Mouse (Mus musculus) midbrain, embryonic 13.5 days (tissue): ENCODE results near the gene Slc25a5. TPM values are rescaled to one million over a fixed set of nuclear protein-coding genes. Genes with fewer than 3 reads are reported as not detected.

Experiments used
- ATAC-seq: fragments of 200-750 bp; cut with Nextera tagmentation; 2 replicates; pipeline ENCODE4 v1.8.0; 2017; ENCODE audit warnings: mild to moderate bottlenecking, moderate TSS enrichment, moderate library complexity
- H3K27ac ChIP-seq: fragments of 300-500 bp; sonication (generic); 2 replicates; pipeline ENCODE4 v1.5.1; 2015; ENCODE audit warnings: inconsistent platforms, mild to moderate bottlenecking, moderate library complexity
- H3K27me3 ChIP-seq: fragments of 300-500 bp; sonication (generic); 2 replicates; pipeline ENCODE4 v1.6.1; 2015; ENCODE audit warnings: mild to moderate bottlenecking, inconsistent platforms
- H3K36me3 ChIP-seq: fragments of 300-500 bp; sonication (generic); 2 replicates; pipeline ENCODE4 v1.6.1; 2015; ENCODE audit warnings: mild to moderate bottlenecking, inconsistent platforms
- H3K4me1 ChIP-seq: fragments of 300-500 bp; sonication (generic); replicated peaks from 2 replicates; pipeline ENCODE4 v1.6.1; 2015; ENCODE audit warnings: inconsistent platforms
- H3K4me2 ChIP-seq: fragments of 300-500 bp; sonication (generic); replicated peaks from 2 replicates; pipeline ENCODE4 v1.6.1; 2015; ENCODE audit warnings: moderate library complexity, mild to moderate bottlenecking, inconsistent platforms
- H3K4me3 ChIP-seq: fragments of 300-500 bp; sonication (generic); replicated peaks from 2 replicates; pipeline ENCODE4 v1.5.1; 2015; ENCODE audit warnings: mild to moderate bottlenecking, inconsistent platforms
- H3K9ac ChIP-seq: fragments of 300-500 bp; sonication (generic); replicated peaks from 2 replicates; pipeline ENCODE4 v1.6.1; 2015; ENCODE audit warnings: mild to moderate bottlenecking, inconsistent platforms
- H3K9me3 ChIP-seq: fragments of 300-500 bp; sonication (generic); 2 replicates; pipeline ENCODE4 v1.6.1; 2016; ENCODE audit warnings: mild to moderate bottlenecking, inconsistent platforms
- WGBS: fragments of 180-500 bp; shearing (Covaris S2); methylation state at CpG from one replicate; pipeline ENCODE4 v1.1.7; 2015; 5-methylcytosine and 5-hydroxymethylcytosine counted together
- polyA plus RNA-seq: library from polyadenylated mRNA; unstranded; fragments of >200 nt; fragmentation: Nextera tagmentation; extraction: Ambion mirVana; gene quantifications from 2 replicates; pipeline ENCODE4 v1.2.1, GENCODE M21; 2015

The Slc25a5 gene
- polyA plus RNA-seq = 594 and 615 TPM in 2 replicates

DNA sequence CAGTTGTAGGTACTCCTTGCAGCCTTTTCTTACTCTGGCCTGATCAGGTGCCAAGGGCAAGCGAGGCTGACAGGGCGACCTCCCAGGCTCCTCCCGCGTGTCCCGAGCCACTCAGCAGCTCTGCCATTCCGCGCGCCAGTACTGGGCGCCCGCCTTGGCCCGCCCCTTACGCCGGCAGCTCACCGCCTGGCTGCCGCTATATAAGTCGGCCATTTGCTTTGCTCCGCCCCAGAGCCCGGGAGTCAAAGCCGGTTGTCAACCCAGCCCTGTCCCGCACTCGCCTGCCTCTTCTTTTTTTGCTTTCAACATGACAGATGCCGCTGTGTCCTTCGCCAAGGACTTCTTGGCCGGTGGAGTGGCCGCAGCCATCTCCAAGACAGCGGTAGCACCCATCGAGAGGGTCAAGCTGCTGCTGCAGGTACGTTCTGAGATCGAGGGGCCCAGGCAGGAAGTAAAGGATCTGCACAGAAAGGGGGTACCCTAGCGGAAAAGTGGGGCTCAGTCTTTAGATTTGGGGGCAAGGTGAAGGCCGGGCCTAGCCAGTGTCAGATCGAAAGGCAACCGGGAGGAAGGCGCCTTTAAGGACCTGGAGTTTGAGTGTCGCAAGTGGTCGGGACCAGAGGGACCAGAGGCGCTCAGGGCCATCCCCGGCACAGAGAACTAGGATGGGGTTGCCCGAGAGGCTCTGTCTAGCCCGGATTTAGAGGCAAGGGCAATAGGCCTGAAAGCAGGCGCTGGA lies at the start of gene Slc25a5:
Gene Slc25a5 (plus strand): TSS at position 228 of the 739 bp plus-strand sequence.
- Histone ChIP-seq H3K27ac (peak within 1 kb of the TSS; percentile 87), H3K4me1 (peaks cover 8% of the 10 kb centered on the region; the same call in 1 of the 2 replicates), H3K36me3 (peaks cover 7% of the 10 kb centered on the region), H3K9ac (peak within 1 kb of the TSS; percentile 78), H3K4me2 (peak within 1 kb of the TSS; percentile 55), H3K9me3 (no peaks in the 10 kb centered on the region), H3K27me3 (no peaks in the 10 kb centered on the region), H3K4me3 (peak within 1 kb of the TSS; percentile 65)
- WGBS = 29% methylated on average over 40 of the region's 41 CpGs
- peak; percentile 95 for ATAC-seq

DNA sequence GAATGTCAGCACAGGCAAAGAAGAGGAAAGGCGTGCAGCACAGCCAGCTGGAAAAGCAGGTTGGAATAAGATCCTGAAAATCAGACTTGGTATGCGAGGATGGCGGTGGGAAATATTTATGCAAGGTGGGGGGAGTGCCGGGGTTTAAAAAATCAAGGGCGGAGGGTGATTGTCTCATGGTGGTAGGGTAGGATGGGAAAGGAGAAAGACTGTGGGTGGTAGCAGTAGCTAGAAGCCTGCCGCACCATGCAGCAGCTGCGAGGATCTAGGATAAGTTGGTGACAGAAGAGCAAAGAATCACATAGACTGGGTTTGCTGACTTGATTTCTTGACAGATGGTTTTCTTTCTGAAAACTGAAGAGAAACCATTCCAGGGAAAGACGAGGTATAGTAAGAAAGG lies 48.7 kb upstream of the Slc25a5 start:
- Histone ChIP-seq H3K36me3 (no peaks in the 10 kb centered on the region), H3K27ac (no peak overlapping the region), H3K27me3 (no peaks in the 10 kb centered on the region), H3K4me3 (no peak overlapping the region), H3K4me1 (peaks cover 6% of the 10 kb centered on the region; the same call in 1 of the 2 replicates), H3K9ac (no peak overlapping the region), H3K4me2 (no peak overlapping the region), H3K9me3 (no peaks in the 10 kb centered on the region)
- no peak for ATAC-seq
- WGBS = 82% methylated on average over 8 of the region's 8 CpGs

DNA sequence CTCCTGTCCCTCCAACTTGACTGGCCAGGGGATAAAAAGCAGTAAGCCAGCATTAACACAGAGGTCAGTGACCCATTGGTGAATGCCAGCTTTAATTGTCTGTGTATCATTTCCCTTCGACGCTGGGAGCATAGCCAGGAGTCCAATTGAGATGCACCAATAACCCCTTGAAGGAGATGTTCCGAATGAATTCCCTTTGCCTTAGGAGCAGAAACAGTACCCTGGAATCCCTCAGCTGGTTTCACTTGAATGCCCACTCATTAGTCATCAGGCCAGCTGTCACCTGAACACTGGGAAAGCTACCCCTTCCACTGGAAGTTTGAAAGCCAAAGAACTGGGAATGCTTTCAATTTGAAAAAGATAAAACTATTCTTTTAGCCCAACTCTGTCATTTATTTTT lies 46.9 kb upstream of the Slc25a5 start:
- H3K9ac ChIP-seq = no peak overlapping the region
- H3K4me3 ChIP-seq = no peak overlapping the region
- no peaks in the 10 kb centered on the region for H3K36me3 ChIP-seq
- 34% methylated on average over 3 of the region's 3 CpGs for WGBS
- peaks cover 3% of the 10 kb centered on the region; the same call in 1 of the 2 replicates for H3K4me1 ChIP-seq
- no peaks in the 10 kb centered on the region for H3K27me3 ChIP-seq
- no peaks in the 10 kb centered on the region for H3K9me3 ChIP-seq
- ATAC-seq = no peak
- no peak overlapping the region for H3K27ac ChIP-seq
- H3K4me2 ChIP-seq = no peak overlapping the region

DNA sequence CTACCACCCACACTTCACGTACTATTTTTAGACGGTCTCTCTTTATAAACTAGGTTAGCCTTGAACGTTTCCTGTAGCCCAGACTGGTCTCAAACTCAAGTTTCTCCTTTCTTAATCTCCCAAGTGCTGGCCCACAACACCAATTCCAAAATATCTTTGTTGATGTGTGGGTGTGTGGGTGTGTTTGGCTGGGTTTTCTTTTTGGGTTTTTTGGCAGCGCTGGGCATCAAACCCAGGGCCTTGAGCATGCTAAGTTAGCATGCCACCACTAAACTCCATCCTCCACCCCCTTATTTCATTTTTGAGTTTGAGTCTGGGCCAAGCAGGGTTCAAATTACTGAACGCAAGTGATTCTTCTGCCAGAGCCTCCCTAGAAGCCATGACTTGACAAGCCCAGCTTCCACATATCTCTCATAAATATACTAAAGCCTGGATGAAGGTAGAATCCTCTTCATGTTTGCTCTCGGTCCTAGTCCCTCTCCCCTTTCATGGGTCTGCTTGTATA lies 46.1 kb upstream of the Slc25a5 start:
- no peak overlapping the region for H3K4me2 ChIP-seq
- WGBS = 80% methylated on average over 6 of the region's 6 CpGs
- no peaks in the 10 kb centered on the region for H3K9me3 ChIP-seq
- H3K4me3 ChIP-seq = no peak overlapping the region
- H3K27ac ChIP-seq = no peak overlapping the region
- no peak for ATAC-seq
- no peaks in the 10 kb centered on the region for H3K36me3 ChIP-seq
- H3K27me3 ChIP-seq = no peaks in the 10 kb centered on the region
- H3K4me1 ChIP-seq = no peaks in the 10 kb centered on the region
- no peak overlapping the region for H3K9ac ChIP-seq

DNA sequence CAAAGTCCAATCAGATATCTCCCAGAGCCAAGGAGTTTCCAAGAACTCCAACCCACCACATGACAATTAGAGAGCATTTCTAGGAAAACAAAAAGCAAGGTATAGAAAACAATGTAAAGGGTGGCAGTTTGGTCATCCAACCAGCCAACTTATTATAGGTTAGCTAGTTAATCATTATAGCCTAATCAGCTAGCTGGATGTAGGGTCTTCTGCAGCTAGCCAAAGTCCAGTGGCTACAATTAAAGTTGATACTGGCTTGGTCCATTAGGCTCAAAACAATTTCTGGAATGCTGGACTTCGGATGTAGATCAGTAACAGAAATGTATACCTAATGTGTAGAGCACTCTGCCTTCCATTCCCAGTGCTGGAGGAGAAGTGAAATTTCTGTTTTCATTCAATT lies 44.9 kb upstream of the Slc25a5 start:
- Histone ChIP-seq H3K4me1 (no peaks in the 10 kb centered on the region), H3K4me3 (no peak overlapping the region), H3K36me3 (no peaks in the 10 kb centered on the region), H3K4me2 (no peak overlapping the region), H3K9me3 (no peaks in the 10 kb centered on the region), H3K27me3 (no peaks in the 10 kb centered on the region), H3K27ac (no peak overlapping the region), H3K9ac (no peak overlapping the region)
- no peak for ATAC-seq
- 94% methylated on average over 1 of the region's 1 CpGs for WGBS

DNA sequence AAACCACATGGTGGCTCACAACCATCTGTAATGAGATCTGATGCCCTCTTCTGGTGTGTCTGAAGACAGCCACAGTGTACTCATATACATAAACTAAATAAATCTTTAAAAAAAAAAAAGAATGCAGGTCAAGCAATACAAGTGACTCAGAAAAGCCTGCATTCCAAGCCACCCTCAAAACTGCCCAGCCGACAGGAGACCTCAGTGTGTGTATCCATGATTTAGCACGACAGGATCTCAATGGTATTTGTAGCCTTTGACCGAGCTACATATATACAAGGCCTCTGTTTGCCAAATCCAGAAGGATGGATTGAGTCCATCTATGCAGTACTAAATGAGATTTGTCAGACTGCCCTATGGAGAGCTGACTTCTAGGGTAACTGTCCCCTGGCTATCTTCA lies 42.9 kb upstream of the Slc25a5 start:
- Histone ChIP-seq H3K4me1 (no peaks in the 10 kb centered on the region), H3K9ac (no peak overlapping the region), H3K27ac (no peak overlapping the region), H3K27me3 (no peaks in the 10 kb centered on the region), H3K9me3 (no peaks in the 10 kb centered on the region), H3K36me3 (no peaks in the 10 kb centered on the region), H3K4me3 (no peak overlapping the region), H3K4me2 (no peak overlapping the region)
- no peak for ATAC-seq
- 92% methylated on average over 3 of the region's 3 CpGs for WGBS

DNA sequence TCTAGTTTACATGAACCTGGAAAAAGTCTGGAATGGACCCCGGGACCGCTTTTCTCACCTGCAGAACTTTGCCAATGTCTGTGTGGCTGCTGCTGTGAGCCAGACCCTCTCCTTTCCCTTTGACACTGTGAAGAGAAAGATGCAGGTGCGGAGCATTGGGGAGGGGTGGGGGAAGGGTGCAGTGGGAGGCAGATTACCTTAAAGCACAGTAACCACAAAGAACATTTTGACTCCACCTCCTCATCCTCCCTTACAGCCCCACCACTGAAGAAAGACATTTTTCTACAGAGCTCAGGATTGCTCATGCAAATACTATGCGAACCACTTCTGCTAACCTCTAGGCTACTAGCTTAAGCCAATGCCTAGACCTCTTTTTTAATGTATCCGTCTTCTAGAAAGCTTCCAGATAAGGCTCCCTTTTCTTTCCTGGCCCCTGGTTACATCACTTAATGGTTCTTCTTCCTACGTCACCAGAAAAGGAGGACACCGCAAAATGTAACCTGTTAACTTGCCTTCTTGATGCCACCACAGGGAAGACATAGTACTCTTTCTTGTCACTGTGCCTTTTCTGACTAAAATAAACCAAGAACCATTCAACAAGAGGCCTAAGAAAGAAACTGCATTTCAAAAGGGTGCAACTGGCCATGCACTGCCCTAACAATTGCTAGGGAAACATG lies 37.5 kb upstream of the Slc25a5 start:
- no peak overlapping the region for H3K4me3 ChIP-seq
- 74% methylated on average over 7 of the region's 7 CpGs for WGBS
- H3K36me3 ChIP-seq = no peaks in the 10 kb centered on the region
- no peaks in the 10 kb centered on the region for H3K9me3 ChIP-seq
- H3K27ac ChIP-seq = no peak overlapping the region
- ATAC-seq = no peak
- no peak overlapping the region for H3K9ac ChIP-seq
- no peak overlapping the region for H3K4me2 ChIP-seq
- H3K27me3 ChIP-seq = no peaks in the 10 kb centered on the region
- peaks cover 14% of the 10 kb centered on the region; the same call in 1 of the 2 replicates for H3K4me1 ChIP-seq

DNA sequence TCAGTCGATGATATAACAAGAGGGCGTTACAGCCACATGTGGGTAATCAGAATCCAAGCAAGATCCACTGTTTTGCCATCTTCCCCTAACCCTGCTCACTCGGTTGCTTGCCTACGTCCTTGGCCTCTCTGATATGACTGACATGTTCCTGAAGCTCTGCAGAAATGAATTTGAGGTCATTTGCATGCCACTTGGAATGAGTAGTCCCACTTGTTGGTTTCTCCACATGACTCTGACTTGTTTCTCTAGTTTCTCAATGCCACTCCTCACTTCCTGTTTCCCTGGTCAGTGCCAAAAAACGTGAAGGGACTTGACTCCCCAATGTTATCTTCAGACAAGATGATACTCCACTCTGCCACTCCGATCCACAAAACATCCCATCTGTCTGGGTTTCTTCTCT lies 36.9 kb upstream of the Slc25a5 start:
- Histone ChIP-seq H3K27me3 (no peaks in the 10 kb centered on the region), H3K9me3 (no peaks in the 10 kb centered on the region), H3K4me1 (peaks cover 20% of the 10 kb centered on the region; the same call in 1 of the 2 replicates), H3K27ac (no peak overlapping the region), H3K9ac (no peak overlapping the region), H3K4me2 (no peak overlapping the region), H3K36me3 (no peaks in the 10 kb centered on the region), H3K4me3 (no peak overlapping the region)
- ATAC-seq = no peak
- 67% methylated on average over 6 of the region's 6 CpGs for WGBS

DNA sequence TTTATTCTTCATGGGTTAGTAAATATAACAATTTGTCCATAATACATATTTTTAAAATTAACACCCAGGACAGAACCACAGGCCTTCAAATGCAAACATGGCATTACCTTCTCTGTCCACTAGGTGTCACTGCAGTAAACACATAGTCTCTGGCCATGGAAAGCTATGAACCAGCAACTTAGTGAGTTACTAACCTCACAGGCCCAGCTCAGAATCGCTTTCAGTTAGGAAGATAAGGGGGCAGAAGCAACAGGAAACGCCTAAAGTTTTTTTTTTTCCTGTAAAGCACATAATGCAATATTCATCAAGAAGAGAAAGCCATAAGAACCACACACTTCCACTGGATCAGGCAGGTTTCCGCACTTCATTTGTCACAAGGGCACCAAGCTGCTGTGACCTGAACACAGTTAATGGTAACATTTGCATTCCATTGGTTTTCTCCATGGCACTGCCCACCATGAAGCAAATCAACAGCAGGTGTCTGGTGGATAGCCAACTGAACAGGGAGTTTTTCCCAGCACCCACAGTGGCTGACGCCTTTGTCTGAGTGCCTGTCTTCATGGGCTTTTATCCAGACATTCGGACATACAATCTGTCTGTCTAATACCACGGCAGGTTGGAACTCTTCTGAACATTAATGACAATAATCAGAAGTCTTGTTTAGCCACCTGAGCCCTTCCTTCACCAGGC lies 34.4 kb upstream of the Slc25a5 start:
- Histone ChIP-seq H3K4me3 (no peak overlapping the region), H3K4me1 (peaks cover 30% of the 10 kb centered on the region), H3K9me3 (no peaks in the 10 kb centered on the region), H3K4me2 (no peak overlapping the region; the same call in 1 of the 2 replicates), H3K27ac (peak overlapping the region; percentile 61), H3K9ac (no peak overlapping the region), H3K36me3 (no peaks in the 10 kb centered on the region), H3K27me3 (no peaks in the 10 kb centered on the region)
- 0 out of 2 replicates have a peak, but pooled peaks have one; percentile 31 for ATAC-seq
- WGBS = 40% methylated on average over 6 of the region's 6 CpGs

DNA sequence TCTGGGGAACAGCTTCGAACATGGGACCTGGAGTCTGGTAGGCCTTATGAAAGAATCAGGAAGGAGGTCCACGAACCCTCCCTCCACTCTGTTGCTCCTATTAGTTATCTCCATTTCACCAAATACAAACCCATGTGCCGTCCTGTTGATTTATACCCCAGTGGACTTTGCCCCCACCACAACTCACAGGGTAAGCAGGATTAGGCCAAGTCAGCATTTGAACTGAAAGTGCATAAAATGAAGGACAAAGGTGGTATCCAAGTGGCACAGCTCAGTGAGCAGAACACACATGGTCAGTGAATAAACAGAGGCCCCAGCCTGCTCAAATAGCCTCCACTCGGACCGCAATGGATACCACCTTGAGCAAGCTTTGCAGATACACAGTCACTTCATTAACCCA lies 33.2 kb upstream of the Slc25a5 start:
- no peak for ATAC-seq
- peak overlapping the region; percentile 88 for H3K27ac ChIP-seq
- WGBS = 60% methylated on average over 5 of the region's 5 CpGs

DNA sequence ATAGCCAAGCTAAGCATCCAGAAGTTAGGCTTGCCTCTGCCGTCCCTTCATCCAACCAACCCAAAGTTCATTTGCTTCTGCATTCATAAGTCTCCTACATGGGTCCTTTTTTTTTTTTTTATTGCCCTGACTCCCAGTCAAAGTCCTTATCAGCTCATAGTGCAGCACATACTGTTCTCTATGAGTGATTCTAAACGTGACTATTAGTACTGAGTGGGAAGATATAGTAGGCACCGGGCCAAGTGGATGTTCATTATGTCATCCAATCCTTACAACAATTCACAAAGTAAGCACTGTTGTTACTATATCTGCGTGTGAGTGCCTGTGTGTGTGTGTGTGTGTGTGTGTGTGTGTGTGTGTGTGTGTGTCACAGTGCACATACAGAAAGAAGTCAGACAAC lies 32.6 kb upstream of the Slc25a5 start:
- H3K27me3 ChIP-seq = no peaks in the 10 kb centered on the region
- H3K9ac ChIP-seq = no peak overlapping the region
- peak overlapping the region; percentile 10 for H3K4me2 ChIP-seq
- H3K27ac ChIP-seq = peak overlapping the region; percentile 88
- H3K9me3 ChIP-seq = no peaks in the 10 kb centered on the region
- ATAC-seq = no peak
- WGBS = 58% methylated on average over 4 of the region's 4 CpGs
- no peak overlapping the region for H3K4me3 ChIP-seq
- peaks cover 30% of the 10 kb centered on the region for H3K4me1 ChIP-seq
- no peaks in the 10 kb centered on the region for H3K36me3 ChIP-seq

More for the DNA sequence above, 33.2 kb upstream of the Slc25a5 start:
- Histone ChIP-seq H3K4me3 (no peak overlapping the region), H3K27me3 (no peaks in the 10 kb centered on the region), H3K9me3 (no peaks in the 10 kb centered on the region), H3K9ac (no peak overlapping the region), H3K4me2 (peak overlapping the region; percentile 10), H3K36me3 (no peaks in the 10 kb centered on the region), H3K4me1 (peaks cover 30% of the 10 kb centered on the region)
